Mouse (Mus musculus): Measurements from ENCODE around the gene Mog. TPM values are rescaled to one million over a fixed set of nuclear protein-coding genes. Genes with fewer than 3 reads are reported as not detected.

Gene Mog
- polyA plus RNA-seq, 1 experiment from 2014 or later = not detected

DNA sequence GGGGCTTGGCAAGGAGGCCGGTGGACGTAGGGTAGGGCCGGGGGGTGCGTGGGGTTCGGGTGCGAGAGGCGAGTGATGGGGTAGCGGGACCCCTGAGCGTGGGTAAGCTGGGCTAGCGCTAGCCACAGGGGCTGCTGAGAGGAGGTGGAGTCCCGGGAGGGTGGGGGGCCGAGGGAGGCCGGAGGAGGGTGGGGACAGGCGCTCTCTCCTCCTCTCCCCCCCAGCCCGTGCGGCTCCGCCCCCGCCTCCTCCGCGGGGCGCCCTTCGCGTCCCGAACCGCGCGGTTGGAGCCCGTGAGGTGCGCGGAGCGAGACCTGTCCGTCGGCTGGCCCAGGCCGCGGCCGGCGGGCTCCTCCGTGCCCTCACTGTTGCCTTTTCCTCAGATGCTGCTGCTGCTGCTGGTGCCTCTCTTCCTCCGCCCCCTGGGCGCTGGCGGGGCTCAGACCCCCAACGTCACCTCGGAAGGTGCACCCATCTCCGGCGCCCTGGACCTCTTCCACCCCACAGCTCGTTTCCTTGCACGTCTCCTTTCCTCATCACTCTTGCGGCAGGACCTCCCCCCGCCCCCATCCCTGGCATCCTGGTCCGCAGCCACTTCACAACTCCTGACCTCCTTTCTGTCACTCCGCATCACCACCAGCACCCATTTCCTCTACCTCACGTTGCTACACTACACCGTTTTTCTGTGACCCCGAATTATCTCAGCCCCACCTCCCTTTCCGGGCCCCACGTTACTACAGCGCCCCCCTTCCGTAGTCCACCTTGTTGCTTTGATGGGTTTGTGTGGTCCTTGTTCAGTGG is 23.3 kb upstream of the Mog start:
- Histone ChIP-seq H3K27me3 (replicated peaks; ENCODE audit: control insufficient read depth, insufficient read depth, low read length) (peaks cover 9% of the 10 kb centered on the region; the same call in 1 of the 2 replicates), H3K9me3 (ENCODE audit: control insufficient read depth) (no peaks in the 10 kb centered on the region), H3K9ac (ENCODE audit: low read depth, low read length) (peak overlapping the region; percentile 77), H3K4me2 (replicated peaks; ENCODE audit: low read depth) (peak overlapping the region; percentile 97), H3K27ac (ENCODE audit: low read depth, low read length) (no peak overlapping the region), H3K4me3 (ENCODE audit: low read depth, low read length) (peak overlapping the region; percentile 68), H3K4me1 (replicated peaks; ENCODE audit: control insufficient read depth, insufficient read depth, low read length) (peaks cover 7% of the 10 kb centered on the region; the same call in 1 of the 2 replicates), H3K36me3 (ENCODE audit: control insufficient read depth, insufficient read depth) (no peaks in the 10 kb centered on the region)
- under 1% methylated on average over 23 of the region's 58 CpGs for WGBS
- ATAC-seq = peak; percentile 36
- peak; percentile 49; the same call in 1 of the 2 replicates for TF ChIP-seq CTCF (IDR thresholded peaks at IDR 0.05; ENCODE audit: low read depth)

DNA sequence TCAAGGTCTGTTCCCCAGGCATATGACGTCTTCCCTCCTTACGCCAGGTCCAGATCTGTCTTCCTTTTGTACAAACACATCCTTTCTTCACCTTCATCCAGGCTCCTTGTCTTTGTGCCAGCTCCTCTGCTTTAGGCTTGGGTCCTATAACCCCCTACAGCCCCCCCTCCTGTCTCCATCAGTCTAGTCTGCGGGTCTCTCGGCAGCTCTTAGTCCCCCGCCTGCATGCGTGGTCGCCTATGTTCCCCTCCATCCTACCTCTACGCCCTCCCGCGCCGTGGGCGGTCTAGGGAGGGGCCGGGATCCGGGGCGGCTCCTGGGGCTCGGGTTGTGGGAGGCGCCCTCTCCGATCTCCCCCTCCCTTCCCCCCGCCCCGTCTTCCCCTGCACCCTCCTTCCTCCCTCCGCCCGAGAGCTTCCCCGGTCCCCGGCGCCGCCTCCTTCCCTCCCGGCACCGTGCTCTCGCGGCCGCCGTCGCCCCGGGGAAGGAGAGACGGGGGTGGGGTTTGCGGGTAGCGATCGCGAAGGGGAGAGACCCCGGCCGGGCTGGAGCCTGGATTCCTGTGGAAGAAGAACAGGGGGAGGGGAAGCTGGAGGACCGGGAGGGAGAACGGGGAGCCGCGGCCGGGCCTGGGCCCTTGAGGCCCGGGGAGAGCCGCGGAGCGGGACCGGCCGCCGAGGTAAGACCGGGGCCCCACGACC is 22.6 kb upstream of the Mog start, which contains the start of gene Gabbr1:
Gene Gabbr1, plus strand, starts transcription at position 356 of the 701 bp plus-strand sequence.
- TF ChIP-seq CTCF (IDR thresholded peaks at IDR 0.05; ENCODE audit: low read depth) = no peak
- Histone ChIP-seq H3K27me3 (replicated peaks; ENCODE audit: control insufficient read depth, insufficient read depth, low read length) (peaks cover 9% of the 10 kb centered on the region; the same call in 1 of the 2 replicates), H3K4me1 (replicated peaks; ENCODE audit: control insufficient read depth, insufficient read depth, low read length) (peaks cover 7% of the 10 kb centered on the region; the same call in 1 of the 2 replicates), H3K4me2 (replicated peaks; ENCODE audit: low read depth) (peak within 1 kb of the TSS; percentile 97), H3K36me3 (ENCODE audit: control insufficient read depth, insufficient read depth) (no peaks in the 10 kb centered on the region), H3K9ac (ENCODE audit: low read depth, low read length) (peak within 1 kb of the TSS; percentile 77), H3K9me3 (ENCODE audit: control insufficient read depth) (no peaks in the 10 kb centered on the region), H3K27ac (ENCODE audit: low read depth, low read length) (0 out of 2 replicates have a peak within 1 kb of the TSS, but pooled peaks have one; percentile 21), H3K4me3 (ENCODE audit: low read depth, low read length) (peak within 1 kb of the TSS; percentile 68)
- ATAC-seq = peak; percentile 70
- WGBS = under 1% methylated on average over 52 of the region's 55 CpGs

DNA sequence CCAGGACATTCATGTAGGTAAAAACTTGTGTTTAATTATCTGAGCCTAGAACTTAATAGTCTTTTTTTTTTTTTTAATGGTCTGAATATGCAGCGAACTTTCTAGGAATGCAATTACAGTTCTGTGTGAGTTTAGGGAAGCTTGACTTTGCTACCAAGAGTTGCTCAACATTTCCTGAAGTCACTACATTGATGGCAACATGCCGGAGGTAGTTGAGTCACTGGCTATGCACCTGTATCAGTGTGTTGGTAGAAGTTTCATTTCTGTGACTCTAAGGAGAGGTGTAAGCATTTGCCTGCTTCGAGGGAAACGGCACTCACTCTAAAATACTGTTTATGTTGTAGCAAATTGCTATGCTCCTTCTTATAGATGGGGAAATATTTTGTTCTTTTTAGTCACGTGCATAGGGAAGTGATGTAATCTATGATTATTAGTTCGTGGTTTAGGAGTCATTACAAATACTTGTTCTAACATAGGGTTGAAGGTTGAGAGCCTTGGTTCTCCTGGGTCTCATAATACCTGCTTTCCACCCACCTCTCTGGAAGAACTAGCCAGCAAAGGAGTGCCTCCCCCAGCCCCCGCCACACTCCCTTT is 21.6 kb upstream of the Mog start:
- no peak overlapping the region for H3K27ac ChIP-seq (ENCODE audit: low read depth, low read length)
- peaks cover 9% of the 10 kb centered on the region; the same call in 1 of the 2 replicates for H3K27me3 ChIP-seq (replicated peaks; ENCODE audit: control insufficient read depth, insufficient read depth, low read length)
- no peaks in the 10 kb centered on the region for H3K9me3 ChIP-seq (ENCODE audit: control insufficient read depth)
- peak overlapping the region; percentile 97; the same call in 1 of the 2 replicates for H3K4me2 ChIP-seq (replicated peaks; ENCODE audit: low read depth)
- ATAC-seq = no peak
- H3K36me3 ChIP-seq (ENCODE audit: control insufficient read depth, insufficient read depth) = no peaks in the 10 kb centered on the region
- 48% methylated on average over 7 of the region's 7 CpGs for WGBS
- H3K4me3 ChIP-seq (ENCODE audit: low read depth, low read length) = no peak overlapping the region
- 0 out of 2 replicates have a peak, but pooled peaks cover 4% of the 10 kb centered on the region for H3K4me1 ChIP-seq (replicated peaks; ENCODE audit: control insufficient read depth, insufficient read depth, low read length)
- H3K9ac ChIP-seq (ENCODE audit: low read depth, low read length) = no peak overlapping the region
- TF ChIP-seq CTCF (IDR thresholded peaks at IDR 0.05; ENCODE audit: low read depth) = no peak

DNA sequence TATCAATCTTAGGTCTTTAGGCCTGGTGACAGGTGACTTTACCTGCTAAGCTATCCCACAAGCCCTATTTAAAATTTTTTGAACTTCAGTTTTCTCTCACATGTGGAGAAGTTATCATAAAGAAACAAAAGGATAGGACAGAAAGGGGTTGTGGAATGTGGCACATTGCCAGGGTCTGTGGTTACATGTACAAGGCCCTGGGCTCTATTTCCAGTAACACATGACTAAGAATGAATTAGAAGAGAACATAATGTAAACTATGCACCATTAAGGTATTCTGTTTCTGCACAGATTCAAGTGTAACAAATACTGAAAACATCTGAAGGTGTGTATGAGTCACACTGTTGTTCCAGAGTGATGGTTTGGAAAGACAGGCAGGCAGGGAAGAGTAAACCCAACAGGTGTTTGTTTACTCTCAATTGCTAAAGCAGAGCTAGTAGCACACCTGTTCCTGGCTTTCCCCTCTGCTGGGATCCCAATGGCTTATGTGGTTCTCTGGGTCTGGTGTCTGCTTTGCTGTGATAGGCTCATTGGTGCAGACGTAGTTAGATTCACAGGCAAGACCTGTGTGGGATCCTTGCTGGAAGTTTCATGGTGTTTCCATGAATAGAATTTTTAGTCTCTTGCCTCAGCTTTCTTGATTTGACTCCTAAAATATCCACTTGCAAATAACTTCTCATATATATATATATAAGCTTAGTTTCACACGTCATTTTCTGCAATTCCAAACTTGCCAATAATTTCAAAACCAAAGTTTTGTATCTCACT is 16.1 kb upstream of the Mog start:
- Histone ChIP-seq H3K4me3 (ENCODE audit: low read depth, low read length) (no peak overlapping the region), H3K27ac (ENCODE audit: low read depth, low read length) (no peak overlapping the region), H3K4me2 (replicated peaks; ENCODE audit: low read depth) (no peak overlapping the region), H3K9me3 (ENCODE audit: control insufficient read depth) (no peaks in the 10 kb centered on the region), H3K36me3 (ENCODE audit: control insufficient read depth, insufficient read depth) (no peaks in the 10 kb centered on the region), H3K4me1 (replicated peaks; ENCODE audit: control insufficient read depth, insufficient read depth, low read length) (no peaks in the 10 kb centered on the region), H3K9ac (ENCODE audit: low read depth, low read length) (no peak overlapping the region), H3K27me3 (replicated peaks; ENCODE audit: control insufficient read depth, insufficient read depth, low read length) (no peaks in the 10 kb centered on the region)
- TF ChIP-seq CTCF (IDR thresholded peaks at IDR 0.05; ENCODE audit: low read depth) = no peak
- no peak for ATAC-seq
- 75% methylated on average over 2 of the region's 2 CpGs for WGBS

DNA sequence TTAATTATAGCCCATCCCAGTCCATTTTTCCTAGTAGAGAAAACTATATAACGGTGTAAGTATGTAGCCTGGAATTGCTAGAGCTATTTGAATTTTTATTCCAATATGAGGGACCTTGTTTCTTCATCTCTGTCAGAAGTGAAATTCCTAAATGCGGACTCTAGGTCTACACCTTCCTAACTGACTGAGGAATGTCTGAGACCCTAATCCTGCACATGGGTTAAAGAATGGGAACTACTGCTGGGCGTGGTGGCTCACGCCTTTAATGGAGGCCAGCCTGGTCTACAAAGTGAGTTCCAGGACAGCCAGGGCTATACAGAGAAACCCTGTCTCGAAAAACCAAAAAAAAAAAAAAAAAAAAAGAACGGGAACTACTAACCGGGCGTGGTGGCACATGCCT is 6.0 kb upstream of the Mog start:
- Histone ChIP-seq H3K4me2 (replicated peaks; ENCODE audit: low read depth) (peak overlapping the region; percentile 72), H3K36me3 (ENCODE audit: control insufficient read depth, insufficient read depth) (no peaks in the 10 kb centered on the region), H3K4me3 (ENCODE audit: low read depth, low read length) (peak overlapping the region; percentile 42), H3K9ac (ENCODE audit: low read depth, low read length) (no peak overlapping the region), H3K27ac (ENCODE audit: low read depth, low read length) (peak overlapping the region; percentile 74; the same call in 1 of the 2 replicates), H3K4me1 (replicated peaks; ENCODE audit: control insufficient read depth, insufficient read depth, low read length) (no peaks in the 10 kb centered on the region), H3K9me3 (ENCODE audit: control insufficient read depth) (no peaks in the 10 kb centered on the region), H3K27me3 (replicated peaks; ENCODE audit: control insufficient read depth, insufficient read depth, low read length) (no peaks in the 10 kb centered on the region)
- TF ChIP-seq CTCF (IDR thresholded peaks at IDR 0.05; ENCODE audit: low read depth) = no peak
- 53% methylated on average over 8 of the region's 8 CpGs for WGBS
- ATAC-seq = no peak
